Mouse (Mus musculus) testis, adult 2 months (tissue): ENCODE measurements around the gene Fam89a. TPM values are rescaled to one million over a fixed set of nuclear protein-coding genes. Genes with fewer than 3 reads are reported as not detected.
A peak's percentile ranks its signal among the peaks of the same experiment; 100 is the strongest.

Source experiments
- H3K27ac ChIP-seq: fragments of 200-500 bp; 2 replicates; pipeline ENCODE4 v1.5.1; 2012; ENCODE audit warnings: low read depth, low read length; ENCODE audit not compliant: control insufficient read depth, insufficient read depth
- H3K27me3 ChIP-seq: fragments of 200-500 bp; 2 replicates; pipeline ENCODE4 v1.6.1; 2012; ENCODE audit warnings: mild to moderate bottlenecking, low read length, moderate library complexity; ENCODE audit not compliant: control insufficient read depth, insufficient read depth
- H3K36me3 ChIP-seq: fragments of 200-500 bp; 2 replicates; pipeline ENCODE4 v1.6.1; 2012; ENCODE audit warnings: mild to moderate bottlenecking, low read length; ENCODE audit not compliant: control insufficient read depth, insufficient read depth
- H3K4me1 ChIP-seq: fragments of 200-500 bp; 2 replicates; pipeline ENCODE4 v1.6.1; 2012; ENCODE audit warnings: low read length; ENCODE audit not compliant: control insufficient read depth, insufficient read depth
- H3K4me3 ChIP-seq: fragments of 200-500 bp; 2 replicates; pipeline ENCODE4 v1.5.1; 2012; ENCODE audit warnings: low read depth, mild to moderate bottlenecking, low read length, moderate library complexity, mixed read lengths; ENCODE audit not compliant: control insufficient read depth
- CTCF ChIP-seq: fragments of 200-500 bp; IDR thresholded peaks from 2 replicates; pipeline ENCODE4 v1.5.1; 2012; ENCODE audit warnings: low read depth, mild to moderate bottlenecking, inconsistent platforms, low read length, moderate library complexity; ENCODE audit not compliant: control insufficient read depth, insufficient read depth, insufficient replicate concordance
- POLR2A ChIP-seq: fragments of 200-500 bp; IDR thresholded peaks from 2 replicates; pipeline ENCODE4 v1.6.1; 2012; ENCODE audit warnings: low read depth, mild to moderate bottlenecking, inconsistent platforms, low read length, moderate library complexity; ENCODE audit not compliant: control insufficient read depth
- polyA plus RNA-seq: library from polyadenylated mRNA; depleted of rRNA; stranded (reverse); fragments of >200 nt; gene quantifications from 2 replicates; pipeline ENCODE4 v1.2.3, GENCODE M21; 2012

Fam89a gene
- polyA plus RNA-seq, 1 experiment = 11.2 TPM

GRCm38 (mm10) chr8:124721862-124722515 lies 29.6 kb downstream of the Fam89a start, which contains the start of the genes Ttc13 and Arv1:
Gene Ttc13, minus strand, starts transcription at chr8:124721983.
Gene Arv1, plus strand, starts transcription at chr8:124722139.
- H3K27me3 ChIP-seq = no peaks in the 10 kb centered on the region
- peak within 1 kb of the TSS; percentile 23; the same call in 1 of the 2 replicates for H3K27ac ChIP-seq

GRCm38 (mm10) chr8:124720938-124721861 lies 30.4 kb downstream of the Fam89a start:
- Histone ChIP-seq H3K27ac (no peak overlapping the region), H3K36me3 (no peaks in the 10 kb centered on the region; the same call in 1 of the 2 replicates), H3K27me3 (no peaks in the 10 kb centered on the region), H3K4me1 (peaks cover 4% of the 10 kb centered on the region), H3K4me3 (peak overlapping the region; percentile 77)
- no peak for TF ChIP-seq CTCF
- no peak for TF ChIP-seq POLR2A

More at GRCm38 (mm10) chr8:124721862-124722515, 29.6 kb downstream of the Fam89a start, which contains the start of the genes Ttc13 and Arv1:
- H3K4me3 ChIP-seq = peak within 1 kb of the TSS; percentile 77
- peaks cover 4% of the 10 kb centered on the region for H3K4me1 ChIP-seq
- TF ChIP-seq POLR2A = peak; percentile 84
- TF ChIP-seq CTCF = no peak
- no peaks in the 10 kb centered on the region; the same call in 1 of the 2 replicates for H3K36me3 ChIP-seq

GRCm38 (mm10) chr8:124720133-124720532 lies 31.5 kb downstream of the Fam89a start:
- H3K27me3 ChIP-seq = no peaks in the 10 kb centered on the region
- H3K4me3 ChIP-seq = no peak overlapping the region
- H3K36me3 ChIP-seq = no peaks in the 10 kb centered on the region
- H3K27ac ChIP-seq = no peak overlapping the region
- peaks cover 4% of the 10 kb centered on the region for H3K4me1 ChIP-seq
- TF ChIP-seq POLR2A (no peak), CTCF (peak; percentile 26; the same call in 1 of the 2 replicates)

- H3K4me3 ChIP-seq = no peak overlapping the region
- TF ChIP-seq POLR2A = no peak
- TF ChIP-seq CTCF = no peak
- no peaks in the 10 kb centered on the region for H3K27me3 ChIP-seq
- H3K36me3 ChIP-seq = peaks cover 4% of the 10 kb centered on the region
- no peak overlapping the region for H3K27ac ChIP-seq
- no peaks in the 10 kb centered on the region for H3K4me1 ChIP-seq
Observed at GRCm38 (mm10) chr8:124715736-124716135, 35.9 kb downstream of the Fam89a start.

- H3K4me1 ChIP-seq = no peaks in the 10 kb centered on the region
- H3K4me3 ChIP-seq = no peak overlapping the region
- H3K27ac ChIP-seq = no peak overlapping the region
- H3K36me3 ChIP-seq = peaks cover 4% of the 10 kb centered on the region
- H3K27me3 ChIP-seq = no peaks in the 10 kb centered on the region
- TF ChIP-seq POLR2A (no peak), CTCF (no peak)
Observed at GRCm38 (mm10) chr8:124713207-124713606, 38.4 kb downstream of the Fam89a start.

- no peak overlapping the region for H3K27ac ChIP-seq
- no peak overlapping the region for H3K4me3 ChIP-seq
- no peaks in the 10 kb centered on the region for H3K27me3 ChIP-seq
- no peaks in the 10 kb centered on the region for H3K36me3 ChIP-seq
- H3K4me1 ChIP-seq = no peaks in the 10 kb centered on the region
- no peak for TF ChIP-seq POLR2A
- TF ChIP-seq CTCF = no peak
Observed at GRCm38 (mm10) chr8:124705823-124706222, 45.8 kb downstream of the Fam89a start.

GRCm38 (mm10) chr8:124704376-124704775 lies 47.3 kb downstream of the Fam89a start:
- TF ChIP-seq POLR2A (no peak), CTCF (no peak)
- no peaks in the 10 kb centered on the region for H3K36me3 ChIP-seq
- no peaks in the 10 kb centered on the region for H3K27me3 ChIP-seq
- H3K4me3 ChIP-seq = no peak overlapping the region
- no peak overlapping the region for H3K27ac ChIP-seq
- H3K4me1 ChIP-seq = no peaks in the 10 kb centered on the region
